Mouse (Mus musculus) thymus, adult 18-20 months (tissue): Measurements from ENCODE around the gene Cenpv.

Source experiments
- DNase-seq, 2 experiments: peaks; one replicate each; pipeline ENCODE4 v3.0.0; 2022; ENCODE audit warnings: mixed read lengths in 2 of 2

Cenpv gene

GRCm38 (mm10) chr11:62539089-62539890 lies at the start of gene Cenpv:
Gene Cenpv (minus strand): TSS chr11:62539261.
- peak; percentile 43 to 51 for DNase-seq

- DNase-seq, result no peak
These were observed 48.0 kb upstream of the Cenpv start for GRCm38 (mm10) chr11:62587034-62587433.

- DNase-seq, result no peak
These were observed 45.7 kb upstream of the Cenpv start for GRCm38 (mm10) chr11:62584671-62585206.

- no peak for DNase-seq
These were observed 44.0 kb upstream of the Cenpv start for GRCm38 (mm10) chr11:62583031-62583430.

- DNase-seq, result peak; percentile 68 to 81
These were observed 37.6 kb upstream of the Cenpv start for GRCm38 (mm10) chr11:62576530-62577152.

- peak; percentile 26 to 48 for DNase-seq
These were observed 36.8 kb upstream of the Cenpv start for GRCm38 (mm10) chr11:62575659-62576438.

GRCm38 (mm10) chr11:62575297-62575658 lies 36.2 kb upstream of the Cenpv start:
- peak; percentile 63 to 79 for DNase-seq

GRCm38 (mm10) chr11:62574703-62575085 lies 35.6 kb upstream of the Cenpv start:
- DNase-seq, result no peak

- peak; percentile 60 to 83 for DNase-seq
These were observed 35.1 kb upstream of the Cenpv start, which contains the start of gene Trpv2 for GRCm38 (mm10) chr11:62573959-62574702. Gene Trpv2 (plus strand): TSS chr11:62574486.

- DNase-seq, result no peak
These were observed 29.2 kb upstream of the Cenpv start for GRCm38 (mm10) chr11:62568300-62568699.

- no peak for DNase-seq
These were observed 27.1 kb upstream of the Cenpv start for GRCm38 (mm10) chr11:62566211-62566610.

GRCm38 (mm10) chr11:62565747-62566146 lies 26.7 kb upstream of the Cenpv start:
- no peak for DNase-seq

GRCm38 (mm10) chr11:62563590-62563989 lies 24.5 kb upstream of the Cenpv start:
- no peak for DNase-seq

GRCm38 (mm10) chr11:62560463-62561016 lies 21.5 kb upstream of the Cenpv start:
- DNase-seq, result no peak

- no peak for DNase-seq
These were observed 20.0 kb upstream of the Cenpv start for GRCm38 (mm10) chr11:62558961-62559646.

GRCm38 (mm10) chr11:62558152-62558551 lies 19.1 kb upstream of the Cenpv start:
- DNase-seq, result no peak

- DNase-seq, result no peak
These were observed 18.1 kb upstream of the Cenpv start for GRCm38 (mm10) chr11:62557205-62557604.

- DNase-seq, result no peak
These were observed 16.9 kb upstream of the Cenpv start for GRCm38 (mm10) chr11:62555896-62556412.

GRCm38 (mm10) chr11:62554934-62555517 lies 16.0 kb upstream of the Cenpv start:
- no peak for DNase-seq

GRCm38 (mm10) chr11:62554163-62554855 lies 15.2 kb upstream of the Cenpv start:
- DNase-seq, result no peak
